Mouse (Mus musculus) heart, embryonic 15.5 days (tissue): ENCODE data around the gene Ndufa4l2. TPM values are rescaled to one million over a fixed set of nuclear protein-coding genes. Genes with fewer than 3 reads are reported as not detected.
A peak's percentile ranks its signal among the peaks of the same experiment; 100 is the strongest.

Experiments used
- ATAC-seq: fragments of 200-750 bp; cut with Nextera tagmentation; replicated peaks from 2 replicates; pipeline ENCODE4 v1.8.0; 2017; ENCODE audit warnings: low read depth, moderate TSS enrichment; ENCODE audit not compliant: insufficient number of reproducible peaks, insufficient read depth, low FRiP score
- H3K27ac ChIP-seq: fragments of 300-500 bp; sonication (generic); 2 replicates; pipeline ENCODE4 v1.5.1; 2015; ENCODE audit warnings: mild to moderate bottlenecking, inconsistent platforms
- H3K27me3 ChIP-seq: fragments of 300-500 bp; sonication (generic); 2 replicates; pipeline ENCODE4 v1.6.1; 2015; ENCODE audit warnings: inconsistent platforms
- H3K36me3 ChIP-seq: fragments of 300-500 bp; sonication (generic); 2 replicates; pipeline ENCODE4 v1.6.1; 2015; ENCODE audit warnings: mild to moderate bottlenecking, inconsistent platforms
- H3K4me1 ChIP-seq: fragments of 300-500 bp; sonication (generic); replicated peaks from 2 replicates; pipeline ENCODE4 v1.6.1; 2015; ENCODE audit warnings: inconsistent platforms
- H3K4me2 ChIP-seq: fragments of 300-500 bp; sonication (generic); 2 replicates; pipeline ENCODE4 v1.6.1; 2015; ENCODE audit warnings: inconsistent platforms, mild to moderate bottlenecking, moderate library complexity
- H3K4me3 ChIP-seq: fragments of 300-500 bp; sonication (generic); 2 replicates; pipeline ENCODE4 v1.5.1; 2015; ENCODE audit warnings: mild to moderate bottlenecking, inconsistent platforms
- H3K9ac ChIP-seq: fragments of 300-500 bp; sonication (generic); 2 replicates; pipeline ENCODE4 v1.6.1; 2015; ENCODE audit warnings: mild to moderate bottlenecking, inconsistent platforms
- H3K9me3 ChIP-seq: fragments of 300-500 bp; sonication (generic); replicated peaks from 2 replicates; pipeline ENCODE4 v1.6.1; 2016; ENCODE audit warnings: inconsistent platforms
- WGBS: fragments of 180-500 bp; shearing (Covaris S2); methylation state at CpG from one replicate; pipeline ENCODE4 v1.1.7; 2015; ENCODE audit warnings: mixed read lengths; 5-methylcytosine and 5-hydroxymethylcytosine counted together
- polyA plus RNA-seq: library from polyadenylated mRNA; unstranded; fragments of >200 nt; fragmentation: Nextera tagmentation; extraction: Ambion mirVana; gene quantifications from 2 replicates; pipeline ENCODE4 v1.2.1, GENCODE M21; 2015

Ndufa4l2 gene
- polyA plus RNA-seq, 1 experiment from 2014 or later, result 53.6 TPM

DNA sequence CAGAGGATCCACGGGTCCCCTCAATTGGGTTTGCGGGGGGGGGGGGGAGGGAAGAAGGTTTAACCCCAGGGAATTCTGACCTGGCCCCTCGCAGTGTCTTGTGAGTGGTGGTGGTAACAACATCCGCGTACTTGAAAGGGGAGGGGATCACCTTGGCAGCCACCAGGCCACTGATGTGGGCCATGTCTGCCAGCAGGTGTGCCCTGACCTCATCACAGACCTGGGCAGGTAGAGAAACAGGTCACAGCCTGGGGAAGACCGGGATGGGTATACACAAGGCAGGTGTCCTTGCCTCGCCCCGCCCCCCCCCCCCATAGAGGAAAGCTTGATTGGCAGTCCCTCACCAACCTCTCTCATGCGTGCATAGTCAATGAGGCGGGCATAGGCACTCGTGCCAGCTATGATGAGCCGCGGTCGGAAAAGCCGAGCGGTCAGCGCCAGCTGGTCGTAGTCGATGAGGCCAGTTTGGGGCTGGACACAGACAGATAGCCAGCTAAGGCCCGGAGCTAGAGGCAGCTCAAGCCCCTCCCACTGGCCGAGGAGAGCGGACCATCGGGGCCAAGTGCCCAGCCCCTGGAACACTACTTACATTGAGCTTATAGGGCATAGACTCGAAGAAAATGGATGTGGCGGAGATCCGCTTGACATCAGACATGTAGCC is 4.4 kb downstream of the Ndufa4l2 start:
- 92% methylated on average over 26 of the region's 26 CpGs for whole genome bisulfite sequencing
- H3K27me3 ChIP-seq, result peaks cover 27% of the 10 kb centered on the region
- no peaks in the 10 kb centered on the region for H3K9me3 ChIP-seq
- H3K4me3 ChIP-seq, result no peak overlapping the region
- H3K36me3 ChIP-seq, result peaks cover 24% of the 10 kb centered on the region
- no peak for ATAC-seq
- no peak overlapping the region for H3K4me2 ChIP-seq
- H3K4me1 ChIP-seq, result peaks cover 46% of the 10 kb centered on the region
- H3K9ac ChIP-seq, result no peak overlapping the region
- no peak overlapping the region for H3K27ac ChIP-seq

DNA sequence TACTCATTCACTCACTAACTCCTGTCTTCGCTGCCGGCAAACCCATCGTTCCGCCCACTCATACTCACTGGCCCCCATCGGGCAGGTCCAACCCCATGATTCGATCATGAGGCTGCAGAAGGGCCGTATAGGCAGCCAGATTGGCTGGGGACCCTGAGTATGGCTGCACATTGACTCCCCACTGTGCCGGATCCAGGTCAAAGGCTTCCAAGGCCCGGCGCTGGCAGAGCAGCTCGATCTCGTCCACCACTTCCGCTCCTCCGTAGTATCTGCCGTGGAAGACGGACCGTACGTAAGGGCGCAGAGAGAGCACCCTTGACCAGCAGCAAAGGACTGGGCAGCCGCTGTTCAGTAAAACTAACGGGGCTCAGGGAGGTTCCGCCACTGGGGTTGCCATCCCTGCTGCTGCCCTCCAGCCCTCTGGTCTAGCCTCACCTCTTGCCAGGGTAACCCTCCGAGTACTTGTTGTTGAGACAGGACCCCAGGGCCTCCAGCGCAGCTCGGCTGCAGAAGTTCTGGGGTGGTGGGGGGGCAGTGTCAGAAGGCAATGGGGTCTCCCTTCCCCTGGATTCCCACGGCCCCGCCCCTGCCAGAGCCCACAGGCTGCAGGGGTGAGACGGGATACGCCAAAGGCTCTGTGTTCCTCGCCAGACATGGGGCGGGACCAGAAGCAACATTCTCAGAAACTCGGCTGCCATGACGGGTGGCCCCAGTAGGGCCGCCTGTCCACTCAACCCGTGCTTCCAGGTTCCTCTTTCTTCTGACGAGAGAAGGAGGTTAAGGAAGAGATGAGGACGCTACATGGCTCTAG is 5.3 kb downstream of the Ndufa4l2 start:
- ATAC-seq, result no peak
- Histone ChIP-seq H3K4me3 (no peak overlapping the region), H3K9ac (no peak overlapping the region), H3K4me2 (peak overlapping the region; percentile 94; the same call in 1 of the 2 replicates), H3K36me3 (peaks cover 24% of the 10 kb centered on the region), H3K9me3 (no peaks in the 10 kb centered on the region), H3K27me3 (peaks cover 27% of the 10 kb centered on the region), H3K27ac (no peak overlapping the region), H3K4me1 (peaks cover 43% of the 10 kb centered on the region)
- 92% methylated on average over 37 of the region's 37 CpGs for WGBS

DNA sequence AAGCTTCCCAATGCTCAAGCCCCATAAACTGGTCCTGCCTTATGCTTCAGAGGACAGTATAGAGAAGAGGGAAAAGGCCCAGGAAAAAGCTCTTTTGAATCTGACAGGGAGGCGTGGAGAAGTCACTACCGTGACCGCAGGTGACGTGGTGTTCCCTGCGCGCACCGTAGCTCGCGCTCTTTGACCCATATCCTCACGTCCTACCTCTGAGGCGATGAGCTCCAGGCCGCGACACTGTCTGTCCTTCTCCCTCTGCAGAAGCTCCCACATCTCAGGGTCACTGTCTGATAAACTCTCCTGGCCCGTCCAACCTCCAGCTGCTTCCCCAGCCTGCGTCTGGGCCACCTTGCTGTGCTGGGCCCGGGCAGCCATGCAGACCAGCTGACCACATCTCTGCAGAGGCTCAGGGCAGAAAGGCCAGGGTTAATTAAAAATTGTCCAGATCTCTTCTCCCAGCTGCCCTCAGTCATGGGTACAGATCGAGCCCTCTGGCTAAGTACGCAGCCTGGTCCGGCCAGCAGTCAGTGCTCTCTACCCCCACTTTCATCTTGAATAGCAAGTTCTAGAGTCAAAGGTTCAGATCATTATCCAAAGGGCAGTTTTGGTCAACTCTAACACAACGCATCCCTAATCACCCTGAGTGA is 6.1 kb downstream of the Ndufa4l2 start:
- H3K27ac ChIP-seq, result no peak overlapping the region
- H3K9me3 ChIP-seq, result no peaks in the 10 kb centered on the region
- peak overlapping the region; percentile 71; the same call in 1 of the 2 replicates for H3K9ac ChIP-seq
- peak overlapping the region; percentile 94 for H3K4me2 ChIP-seq
- peaks cover 24% of the 10 kb centered on the region for H3K36me3 ChIP-seq
- peaks cover 29% of the 10 kb centered on the region for H3K27me3 ChIP-seq
- WGBS, result 78% methylated on average over 20 of the region's 20 CpGs
- peaks cover 41% of the 10 kb centered on the region for H3K4me1 ChIP-seq
- no peak for ATAC-seq
- H3K4me3 ChIP-seq, result peak overlapping the region; percentile 76

DNA sequence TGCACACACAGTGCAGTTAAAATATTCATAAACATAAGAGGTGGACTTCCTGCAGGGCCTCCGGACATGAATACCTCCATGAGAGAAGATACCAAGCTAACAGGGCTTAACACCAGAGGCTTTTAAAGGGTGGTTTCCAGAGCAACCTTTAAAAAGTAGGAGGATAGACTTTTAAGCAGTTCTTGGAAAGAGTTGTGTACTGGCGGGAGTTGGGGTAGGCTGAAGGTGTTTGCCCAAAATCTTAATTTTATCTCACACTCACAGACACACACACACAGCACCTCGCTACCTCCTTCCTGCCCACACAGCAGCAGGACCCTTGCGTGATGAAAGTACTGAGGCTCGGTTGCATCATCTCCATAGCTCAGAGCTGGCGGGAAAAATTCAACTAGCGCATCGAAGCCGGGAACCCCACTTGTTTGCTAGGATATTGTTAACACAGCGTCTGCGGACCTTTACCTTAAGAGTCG is 6.9 kb downstream of the Ndufa4l2 start:
- H3K4me1 ChIP-seq, result peaks cover 41% of the 10 kb centered on the region
- H3K9ac ChIP-seq, result peak overlapping the region; percentile 71
- peak overlapping the region; percentile 76 for H3K4me3 ChIP-seq
- peaks cover 37% of the 10 kb centered on the region for H3K27me3 ChIP-seq
- 0 out of 2 replicates have a peak overlapping the region, but pooled peaks have one; percentile 47 for H3K27ac ChIP-seq
- peak overlapping the region; percentile 94 for H3K4me2 ChIP-seq
- ATAC-seq, result no peak
- no peaks in the 10 kb centered on the region for H3K9me3 ChIP-seq
- 5% methylated on average over 12 of the region's 12 CpGs for whole genome bisulfite sequencing
- H3K36me3 ChIP-seq, result peaks cover 24% of the 10 kb centered on the region

DNA sequence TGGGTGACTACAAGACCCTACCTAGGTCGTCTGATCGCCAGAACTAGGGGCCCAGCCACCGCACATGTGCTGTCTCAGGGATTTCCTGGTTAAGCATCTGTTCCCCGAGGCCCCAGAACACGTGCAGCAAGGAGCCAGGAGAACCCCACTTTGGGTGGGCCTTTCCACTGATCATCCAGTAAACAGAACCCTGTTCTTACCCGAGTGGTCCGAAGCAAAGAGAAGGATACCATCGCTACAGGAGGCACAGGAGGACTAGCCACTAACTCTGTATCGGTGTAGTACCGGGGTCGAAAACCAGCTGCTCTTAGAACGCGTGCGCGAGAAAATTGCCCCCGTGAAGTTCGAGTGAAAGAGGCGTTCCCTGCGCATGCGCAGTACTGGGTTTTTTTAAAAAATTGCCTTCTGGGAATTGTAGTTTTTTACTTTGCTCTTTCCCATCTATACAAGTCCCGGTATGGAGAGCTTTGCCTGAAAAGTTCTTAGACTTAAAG is 7.4 kb downstream of the Ndufa4l2 start, which contains the start of gene Shmt2:
Gene Shmt2 (minus strand): TSS at position 357 of the 494 bp plus-strand sequence.
- Histone ChIP-seq H3K27ac (0 out of 2 replicates have a peak within 1 kb of the TSS, but pooled peaks have one; percentile 47), H3K9ac (peak within 1 kb of the TSS; percentile 71), H3K27me3 (peaks cover 42% of the 10 kb centered on the region), H3K9me3 (no peaks in the 10 kb centered on the region), H3K4me1 (peaks cover 39% of the 10 kb centered on the region), H3K36me3 (peaks cover 24% of the 10 kb centered on the region), H3K4me3 (peak within 1 kb of the TSS; percentile 76), H3K4me2 (peak within 1 kb of the TSS; percentile 94)
- ATAC-seq, result peak; percentile 49; the same call in 1 of the 2 replicates
- WGBS, result under 1% methylated on average over 21 of the region's 21 CpGs

DNA sequence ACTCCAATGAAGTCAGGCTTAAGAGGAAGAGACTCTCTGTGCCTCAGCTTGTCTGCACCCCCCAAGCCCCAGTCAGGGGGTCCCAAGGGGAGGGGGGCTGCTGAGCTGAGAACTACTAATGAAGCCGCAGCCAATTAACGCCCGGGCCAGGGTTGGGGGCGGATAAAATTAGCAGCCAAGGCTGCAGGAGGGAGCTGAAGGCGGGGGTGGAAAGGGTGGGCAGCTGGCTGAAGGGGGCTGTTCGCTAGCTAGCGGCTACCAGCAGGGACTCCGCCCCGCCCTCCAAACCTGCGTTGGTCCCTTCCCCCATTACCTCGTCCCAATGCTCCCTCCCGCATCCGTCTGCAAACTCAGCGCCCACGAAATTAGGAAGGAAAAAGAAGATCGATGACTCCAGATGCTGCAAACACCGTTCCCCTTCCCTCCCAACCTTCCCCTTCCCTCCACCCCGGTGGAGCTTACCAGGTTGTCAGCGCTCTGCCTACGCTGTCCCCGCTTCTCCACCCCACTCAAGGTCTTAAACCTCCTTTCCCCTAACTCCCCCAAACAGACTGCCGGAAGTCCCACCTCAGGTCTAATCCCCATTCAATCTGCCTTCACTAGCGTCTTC is 10.0 kb downstream of the Ndufa4l2 start:
- Histone ChIP-seq H3K4me3 (no peak overlapping the region), H3K27ac (no peak overlapping the region), H3K9me3 (no peaks in the 10 kb centered on the region), H3K4me2 (no peak overlapping the region), H3K4me1 (peaks cover 36% of the 10 kb centered on the region), H3K36me3 (peaks cover 7% of the 10 kb centered on the region), H3K27me3 (peaks cover 68% of the 10 kb centered on the region), H3K9ac (no peak overlapping the region)
- 7% methylated on average over 23 of the region's 23 CpGs for WGBS
- ATAC-seq, result no peak

DNA sequence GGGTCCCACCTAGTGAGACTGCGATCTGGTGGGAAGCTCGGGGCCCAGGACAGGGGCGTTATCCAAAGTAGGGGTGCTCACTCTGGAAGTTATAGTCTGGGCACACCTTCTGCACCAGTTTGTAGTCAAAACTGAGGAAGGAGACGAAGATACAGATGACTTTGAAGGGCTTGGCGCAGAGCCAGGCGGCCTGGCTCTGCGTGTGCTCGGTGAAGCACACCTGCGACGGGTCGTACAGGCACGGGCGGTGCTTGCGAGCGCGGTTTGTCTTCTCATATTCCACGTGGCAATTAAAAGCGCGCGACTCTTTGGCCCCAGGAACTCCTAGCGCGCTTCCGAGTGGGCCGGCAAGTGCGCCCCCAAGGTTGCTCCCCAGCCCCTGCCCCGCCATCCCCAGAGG is 11.3 kb downstream of the Ndufa4l2 start:
- ATAC-seq, result no peak
- H3K9me3 ChIP-seq, result no peaks in the 10 kb centered on the region
- H3K4me3 ChIP-seq, result peak overlapping the region; percentile 44
- H3K27me3 ChIP-seq, result peaks cover 81% of the 10 kb centered on the region
- WGBS, result 3% methylated on average over 26 of the region's 26 CpGs
- H3K9ac ChIP-seq, result 0 out of 2 replicates have a peak overlapping the region, but pooled peaks have one; percentile 33
- H3K4me1 ChIP-seq, result peaks cover 36% of the 10 kb centered on the region
- H3K36me3 ChIP-seq, result no peaks in the 10 kb centered on the region
- H3K27ac ChIP-seq, result no peak overlapping the region
- H3K4me2 ChIP-seq, result peak overlapping the region; percentile 64

DNA sequence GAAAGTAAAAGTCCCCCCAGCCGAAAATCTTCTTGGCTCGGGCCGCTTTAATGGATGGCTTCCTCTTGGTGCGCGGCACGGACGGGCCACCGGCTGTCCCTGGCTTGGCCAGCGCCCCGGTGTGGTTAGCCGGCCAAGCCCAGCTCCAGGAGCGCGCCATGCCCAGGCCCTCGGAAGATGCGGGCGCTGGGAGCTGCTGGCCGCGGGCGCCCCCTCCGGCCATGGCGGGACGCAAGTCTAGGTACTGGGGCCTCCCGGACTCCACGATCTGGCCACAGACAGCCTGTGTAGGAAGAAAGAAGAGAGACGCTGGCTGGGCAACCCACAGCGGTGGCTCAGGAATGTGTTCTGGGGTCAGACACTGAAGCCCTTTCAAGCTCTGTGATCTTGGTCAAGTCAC is 11.9 kb downstream of the Ndufa4l2 start:
- Histone ChIP-seq H3K27me3 (peaks cover 88% of the 10 kb centered on the region), H3K27ac (no peak overlapping the region), H3K9ac (peak overlapping the region; percentile 33; the same call in 1 of the 2 replicates), H3K36me3 (no peaks in the 10 kb centered on the region), H3K4me1 (peaks cover 32% of the 10 kb centered on the region), H3K9me3 (no peaks in the 10 kb centered on the region), H3K4me3 (peak overlapping the region; percentile 44), H3K4me2 (peak overlapping the region; percentile 64)
- no peak for ATAC-seq
- WGBS, result under 1% methylated on average over 26 of the region's 26 CpGs

DNA sequence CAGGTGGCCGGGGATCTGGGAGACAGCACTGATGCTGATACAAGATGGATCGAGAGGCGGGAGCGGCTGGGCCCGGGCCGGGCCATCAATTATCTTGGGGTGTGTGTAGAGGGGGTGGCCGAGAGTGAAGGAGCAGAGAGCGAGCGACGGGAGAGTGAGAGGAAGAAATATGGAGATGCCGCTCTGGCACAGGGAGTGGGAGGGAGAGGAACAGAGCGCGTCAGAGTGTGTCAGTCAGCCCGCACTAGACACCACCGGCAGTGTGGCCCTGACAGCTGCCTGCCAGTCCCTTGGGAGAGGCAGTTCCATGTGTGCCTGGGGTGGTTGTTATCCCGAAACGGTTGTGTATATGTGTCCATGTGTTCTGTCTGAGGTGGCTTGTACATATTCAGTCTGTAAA is 12.7 kb downstream of the Ndufa4l2 start:
- WGBS, result 7% methylated on average over 17 of the region's 17 CpGs
- Histone ChIP-seq H3K27me3 (peaks cover 96% of the 10 kb centered on the region), H3K27ac (no peak overlapping the region), H3K4me3 (no peak overlapping the region; the same call in 1 of the 2 replicates), H3K36me3 (no peaks in the 10 kb centered on the region), H3K4me2 (no peak overlapping the region), H3K9me3 (no peaks in the 10 kb centered on the region), H3K9ac (no peak overlapping the region), H3K4me1 (peaks cover 29% of the 10 kb centered on the region)
- no peak for ATAC-seq

DNA sequence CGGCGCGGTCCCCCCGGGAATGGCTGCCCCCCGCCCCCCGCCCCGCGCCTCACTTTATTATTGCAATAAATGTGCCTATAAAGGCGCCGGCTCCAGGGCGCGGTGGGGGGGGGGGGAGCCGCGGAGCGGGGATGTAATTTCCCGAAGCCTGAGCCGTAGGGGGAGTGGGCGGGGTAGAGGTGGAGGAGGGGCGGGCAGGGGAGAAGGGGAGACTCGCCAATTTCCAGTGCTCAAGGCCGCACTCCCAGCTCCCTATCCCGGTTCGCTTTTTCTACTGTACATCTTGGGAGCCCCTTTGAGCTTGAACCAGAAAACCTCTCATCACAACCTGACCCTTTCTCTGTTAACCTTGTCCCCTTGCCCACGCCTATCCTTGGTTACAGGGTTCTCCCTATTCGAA is 16.2 kb downstream of the Ndufa4l2 start:
- H3K9me3 ChIP-seq, result no peaks in the 10 kb centered on the region
- WGBS, result 2% methylated on average over 24 of the region's 25 CpGs
- no peak overlapping the region for H3K27ac ChIP-seq
- H3K9ac ChIP-seq, result no peak overlapping the region
- peak overlapping the region; percentile 18; the same call in 1 of the 2 replicates for H3K4me2 ChIP-seq
- ATAC-seq, result no peak
- H3K27me3 ChIP-seq, result peaks cover 100% of the 10 kb centered on the region
- H3K4me3 ChIP-seq, result peak overlapping the region; percentile 14; the same call in 1 of the 2 replicates
- no peaks in the 10 kb centered on the region for H3K36me3 ChIP-seq
- peaks cover 34% of the 10 kb centered on the region for H3K4me1 ChIP-seq
